Mouse (Mus musculus) stomach, adult 2 months (tissue): Measurements from ENCODE around the gene Mblac1. TPM values are rescaled to one million over a fixed set of nuclear protein-coding genes. Genes with fewer than 3 reads are reported as not detected.

Source experiments
- polyA plus RNA-seq: library from polyadenylated mRNA; depleted of rRNA; stranded (reverse); fragments of >200 nt; gene quantifications from 2 replicates; pipeline ENCODE4 v1.2.3, GENCODE M21; 2012; rRNA removed

The Mblac1 gene
- polyA plus RNA-seq = 1.9 and 4.5 TPM in 2 replicates

GRCm38 (mm10) chr5:138193771-138194727 is at the start of gene Mblac1:
Gene Mblac1 (plus strand): TSS chr5:138194314.

GRCm38 (mm10) chr5:138155443-138155976 is 38.6 kb upstream of the Mblac1 start, which contains the start of gene Zfp113:
Gene Zfp113 (minus strand): TSS chr5:138155744.

GRCm38 (mm10) chr5:138160842-138161665 is 33.1 kb upstream of the Mblac1 start, which contains the start of gene Cops6:
Gene Cops6 (plus strand): TSS chr5:138161071.

GRCm38 (mm10) chr5:138171695-138172491 is 22.2 kb upstream of the Mblac1 start, which contains the start of the genes Ap4m1 and Mcm7:
Gene Ap4m1 (plus strand): TSS chr5:138172002.
Gene Mcm7 (minus strand): TSS chr5:138172422.

GRCm38 (mm10) chr5:138186950-138187638 is 7.0 kb upstream of the Mblac1 start, which contains the start of the genes Taf6 and Cnpy4:
Gene Taf6 (minus strand): TSS chr5:138187451.
Gene Cnpy4 (plus strand): TSS chr5:138187485.

GRCm38 (mm10) chr5:138225700-138226099 is 31.6 kb downstream of the Mblac1 start, which contains the start of gene Nxpe5:
Gene Nxpe5 (plus strand): TSS chr5:138225898.

Other genes starting within 250 kb of the Mblac1 start
- gene Gjc3, start 231.2 kb upstream of the Mblac1 start, polyA plus RNA-seq = 0.04 and 0.17 TPM in 2 replicates
- 0.29 and 0.66 TPM in 2 replicates for gene Azgp1, start 212.8 kb upstream of the Mblac1 start, polyA plus RNA-seq
- not detected in 2 replicates for gene Smok3a, start 173.1 kb upstream of the Mblac1 start, polyA plus RNA-seq
- gene Smok3b, start 172.9 kb upstream of the Mblac1 start, polyA plus RNA-seq = not detected in 2 replicates
- gene Smok3c, start 141.1 kb upstream of the Mblac1 start, polyA plus RNA-seq = not detected in 2 replicates
- gene Zkscan1, start 109.2 kb upstream of the Mblac1 start, polyA plus RNA-seq = 0.51 and 0.96 TPM in 2 replicates
- gene Zscan21, start 77.4 kb upstream of the Mblac1 start, polyA plus RNA-seq = 1.8 and 2.3 TPM in 2 replicates
- gene Zfp113, start 38.6 kb upstream of the Mblac1 start, polyA plus RNA-seq = 0.71 and 4.4 TPM in 2 replicates
- 27.9 and 34.4 TPM in 2 replicates for gene Cops6, start 33.2 kb upstream of the Mblac1 start, polyA plus RNA-seq
- gene Ap4m1, start 22.3 kb upstream of the Mblac1 start, polyA plus RNA-seq = 14.2 and 21.4 TPM in 2 replicates
- gene Mcm7, start 21.9 kb upstream of the Mblac1 start, polyA plus RNA-seq = 11.0 and 11.9 TPM in 2 replicates
- gene Taf6, start 6.9 kb upstream of the Mblac1 start, polyA plus RNA-seq = 25.5 and 27.1 TPM in 2 replicates
- gene Cnpy4, start 6.8 kb upstream of the Mblac1 start, polyA plus RNA-seq = 0.42 and 0.67 TPM in 2 replicates
- 0.24 and 0.51 TPM in 2 replicates for gene Nxpe5, start 31.6 kb downstream of the Mblac1 start, polyA plus RNA-seq
- gene Lamtor4, start 61.2 kb downstream of the Mblac1 start, polyA plus RNA-seq = 86.0 and 110 TPM in 2 replicates
- 38.2 and 49.6 TPM in 2 replicates for gene BC037034, start 69.7 kb downstream of the Mblac1 start, polyA plus RNA-seq
- gene Gal3st4, start 78.5 kb downstream of the Mblac1 start, polyA plus RNA-seq = 1.8 and 2.4 TPM in 2 replicates
- gene Gm43720, start 85.6 kb downstream of the Mblac1 start, polyA plus RNA-seq = not detected in 2 replicates
- 1.7 and 2.6 TPM in 2 replicates for gene Gpc2, start 85.7 kb downstream of the Mblac1 start, polyA plus RNA-seq
- gene Stag3, start 85.9 kb downstream of the Mblac1 start, polyA plus RNA-seq = 0.04 and 0.19 TPM in 2 replicates
- gene Pvrig, start 147.6 kb downstream of the Mblac1 start, polyA plus RNA-seq = 0.09 TPM in 1 of 2 replicates, not detected in the other
- gene Zfp157, start 247.2 kb downstream of the Mblac1 start, polyA plus RNA-seq = 0.25 and 0.54 TPM in 2 replicates